Mouse (Mus musculus): ENCODE measurements around the gene Sfxn5.

The Sfxn5 gene

DNA sequence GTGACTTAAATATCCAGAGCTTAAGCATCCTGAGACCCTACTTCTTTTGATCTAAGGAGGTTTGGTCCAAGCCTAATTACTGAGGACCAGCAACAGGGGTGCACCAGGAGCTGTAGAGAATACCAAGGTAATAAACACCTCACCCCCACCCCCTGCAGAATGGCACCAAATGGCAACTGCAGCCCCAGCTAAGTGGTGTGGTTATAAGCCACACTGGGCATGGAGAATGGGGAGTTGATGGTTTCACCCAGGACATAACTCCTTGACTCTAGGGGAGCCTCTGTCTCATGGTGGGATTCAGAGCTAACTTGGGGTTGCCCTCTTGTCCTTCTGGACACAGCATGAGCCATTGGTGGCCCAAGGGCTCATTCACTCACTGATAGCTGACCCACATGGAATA is 1.0 kb upstream of the Sfxn5 start:
- no peak for DNase-seq (ENCODE audit: low read depth, low spot score)

DNA sequence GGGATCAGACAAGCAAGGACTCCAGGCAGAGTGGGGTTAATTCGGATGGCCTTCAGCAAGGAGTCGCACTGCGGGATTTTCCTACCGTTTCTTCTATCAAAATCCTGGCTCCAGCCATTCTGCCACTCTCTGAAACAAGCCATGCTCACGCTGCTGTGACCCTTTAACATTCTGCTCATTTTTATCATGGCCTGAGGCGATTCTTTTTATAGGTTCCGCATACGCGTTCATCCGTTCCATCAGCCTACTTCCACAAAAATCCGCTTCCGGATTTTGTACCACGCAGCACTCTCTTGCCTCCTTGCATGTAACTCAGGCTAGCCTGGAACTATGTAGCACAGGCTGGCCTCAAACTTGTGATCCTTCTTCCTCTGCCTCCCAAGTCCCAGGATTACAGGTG is 510 bp upstream of the Sfxn5 start:
- DNase-seq (ENCODE audit: low read depth, low spot score), result peak; percentile 47

DNA sequence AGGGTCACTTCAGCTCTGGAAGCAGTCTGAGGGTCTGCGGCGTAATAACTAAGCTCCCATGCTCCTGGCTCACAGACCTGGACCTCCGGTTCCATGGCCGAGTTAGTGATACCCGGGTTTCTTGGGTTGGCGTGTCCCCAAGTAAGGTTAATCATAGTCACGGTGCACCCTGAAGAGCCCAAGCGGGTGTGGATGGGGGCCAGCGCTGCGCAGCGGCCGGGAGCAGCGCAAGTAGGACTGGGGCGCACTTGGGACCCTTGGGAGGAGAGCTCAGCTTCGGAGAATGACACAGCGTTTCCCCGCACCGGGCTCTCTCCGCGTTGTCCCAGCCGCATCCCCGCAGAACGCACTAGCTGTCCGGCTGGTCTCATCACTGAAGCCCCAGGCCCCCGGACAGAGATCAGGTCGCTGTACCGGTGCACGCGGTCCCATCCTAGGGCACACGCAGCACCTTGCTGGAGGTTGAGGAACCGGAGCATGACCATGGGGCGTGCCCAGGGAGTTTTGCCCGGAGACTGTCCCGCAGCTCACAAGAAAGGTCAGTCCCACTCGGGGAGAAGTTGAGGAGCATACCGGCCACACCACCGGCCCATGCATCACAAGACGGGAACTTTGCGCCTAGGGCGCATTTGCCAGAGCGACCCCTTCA is 747 bp downstream of the Sfxn5 start:
- no peak for DNase-seq (ENCODE audit: low read depth, low spot score)

DNA sequence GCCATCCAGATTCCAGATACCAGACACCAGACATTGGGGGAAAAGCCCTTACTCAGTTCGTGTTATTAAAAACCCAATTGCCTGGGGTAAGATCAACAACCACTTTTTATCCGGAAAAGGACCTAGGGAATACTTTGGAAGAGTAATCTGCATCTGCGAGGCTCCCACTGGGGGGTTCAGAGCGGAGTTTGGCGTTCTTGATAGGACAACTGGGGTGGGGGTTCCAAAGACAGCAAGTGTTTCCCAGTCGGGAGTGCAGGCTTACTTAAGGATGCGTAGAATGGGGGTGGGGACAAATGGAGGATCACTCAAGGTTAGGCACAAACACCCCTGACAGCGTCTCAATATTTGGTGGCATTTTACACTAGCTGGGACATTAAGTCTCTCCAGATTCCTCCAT is 1.5 kb downstream of the Sfxn5 start:
- DNase-seq (ENCODE audit: low read depth, low spot score), result no peak

DNA sequence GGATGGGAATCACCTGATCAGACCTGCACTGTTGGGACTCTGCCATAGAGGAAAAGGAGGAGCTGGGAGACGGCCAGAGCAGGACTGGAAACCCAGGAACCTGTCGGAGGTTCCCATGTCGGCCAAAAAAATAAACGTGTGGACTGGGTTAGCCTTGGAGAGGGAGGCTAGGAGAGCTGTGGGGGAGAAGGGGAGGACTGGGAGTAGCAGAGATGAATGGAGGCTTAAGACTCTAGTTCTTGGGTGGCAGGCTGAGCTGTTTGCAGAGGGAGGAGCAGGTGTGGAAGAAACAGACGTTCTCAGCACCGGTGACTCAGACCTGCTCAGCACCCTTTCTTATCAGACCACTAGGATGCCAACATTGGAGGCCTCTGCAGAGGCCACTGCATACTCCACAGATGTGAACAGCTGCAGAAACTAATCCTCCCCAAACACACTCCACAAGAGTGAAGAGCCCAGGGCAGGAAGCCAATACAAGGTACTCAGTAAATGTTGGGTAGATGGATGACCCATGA is 1.9 kb downstream of the Sfxn5 start:
- DNase-seq (ENCODE audit: low read depth, low spot score), result no peak

DNA sequence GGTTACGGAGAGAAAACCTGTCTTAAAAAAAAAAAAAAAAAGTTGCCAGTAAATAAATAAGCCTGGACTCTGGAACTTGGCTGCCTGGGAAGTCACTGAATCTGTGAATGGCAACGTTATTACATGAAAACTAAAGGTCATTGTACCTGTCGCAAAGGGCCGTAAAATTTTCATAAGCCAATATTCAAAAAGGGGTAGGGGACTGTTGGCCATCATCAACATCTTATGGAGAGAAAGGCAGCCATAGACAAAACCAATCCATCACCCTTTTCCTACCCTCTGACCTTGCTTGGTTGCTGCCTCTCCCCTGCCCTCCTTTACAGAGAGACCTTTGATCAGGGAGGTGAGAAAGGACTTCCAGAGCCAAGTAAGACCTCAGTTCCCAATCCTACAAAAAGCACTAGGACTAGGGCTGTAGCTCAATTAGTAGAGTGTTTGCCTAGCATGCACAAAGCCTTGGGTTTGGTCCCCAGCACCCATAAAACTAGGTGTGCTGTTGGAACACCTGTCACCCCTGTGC is 3.5 kb downstream of the Sfxn5 start:
- no peak for DNase-seq (ENCODE audit: low read depth, low spot score)

DNA sequence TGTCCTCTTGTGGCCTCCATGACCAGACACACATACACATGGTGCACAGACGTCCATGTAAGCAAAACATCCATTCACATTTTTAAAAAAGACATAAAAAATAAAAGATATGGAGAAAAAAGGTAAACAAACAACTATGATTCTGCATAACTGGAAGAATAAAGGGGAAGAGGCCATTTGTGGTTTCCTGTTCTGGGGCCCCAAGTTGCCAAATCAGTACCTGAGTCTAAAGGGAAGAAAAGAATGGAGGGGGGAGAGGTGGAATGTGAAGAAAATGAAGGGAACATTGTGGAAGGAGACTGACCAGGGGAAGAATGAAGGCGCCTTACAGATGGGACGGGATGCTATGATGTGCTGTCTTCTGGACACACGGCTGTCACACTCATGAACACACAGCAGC is 6.7 kb downstream of the Sfxn5 start:
- no peak for DNase-seq (ENCODE audit: low read depth, low spot score)

DNA sequence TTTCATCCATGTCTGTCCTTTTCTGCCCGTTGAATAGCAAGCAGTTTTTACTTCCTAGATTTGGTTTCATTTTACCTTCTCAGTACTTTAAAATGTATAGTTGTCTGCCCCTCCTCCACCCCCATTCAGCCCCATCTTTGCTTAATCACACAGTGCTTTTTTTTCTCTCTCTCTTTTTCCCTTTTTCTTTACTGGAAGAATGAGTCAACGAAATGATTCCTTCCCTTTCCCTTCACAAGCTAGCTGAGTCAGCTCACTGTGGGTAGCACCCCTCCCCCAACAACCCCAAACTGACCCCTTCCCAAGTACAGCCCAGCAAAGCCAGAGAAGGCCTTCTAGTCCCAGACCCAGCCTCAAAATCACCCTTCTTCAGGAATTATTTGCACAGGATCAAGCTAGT is 8.1 kb downstream of the Sfxn5 start:
- no peak for DNase-seq (ENCODE audit: low read depth, low spot score)

DNA sequence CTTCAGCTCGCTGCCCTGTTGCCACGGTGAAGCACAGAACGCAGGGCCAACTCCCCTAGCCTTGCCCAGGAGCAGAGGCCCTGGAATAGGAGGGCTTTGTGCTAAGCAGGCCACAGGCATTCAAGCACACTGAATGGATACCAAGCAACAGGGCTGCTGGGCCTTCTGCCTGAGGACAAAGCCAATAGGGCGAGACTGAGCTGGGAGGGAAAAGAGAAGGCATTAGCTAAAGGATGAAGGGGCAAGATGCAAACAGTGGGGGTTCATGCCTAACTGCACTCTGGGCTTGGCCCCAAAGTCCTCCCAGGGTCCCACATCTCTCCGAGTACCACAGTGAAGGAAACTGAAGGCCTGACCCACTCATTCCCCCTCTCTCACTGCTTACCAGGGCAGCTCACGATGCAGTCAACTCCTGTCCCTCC is 12.8 kb downstream of the Sfxn5 start:
- no peak for DNase-seq (ENCODE audit: low read depth, low spot score)

DNA sequence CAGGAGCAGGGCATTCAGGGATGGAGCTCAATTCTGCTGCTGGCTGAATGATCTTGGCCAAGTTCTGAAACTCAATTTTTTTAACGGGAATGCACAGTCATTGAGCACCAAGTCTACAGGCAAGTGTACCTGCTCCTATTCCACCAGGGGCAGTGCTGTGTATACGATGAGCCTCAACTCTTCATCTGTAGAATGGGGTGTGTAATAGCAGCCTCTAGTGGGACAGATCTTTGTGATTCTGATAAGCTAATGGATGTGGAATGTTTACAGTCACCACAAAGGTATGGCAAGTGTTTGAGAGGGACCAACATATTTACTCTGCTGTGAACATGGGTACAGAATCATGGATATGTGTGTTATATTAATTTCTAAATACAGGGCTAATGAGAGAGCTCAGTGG is 17.0 kb downstream of the Sfxn5 start:
- DNase-seq (ENCODE audit: low read depth, low spot score), result peak; percentile 48

DNA sequence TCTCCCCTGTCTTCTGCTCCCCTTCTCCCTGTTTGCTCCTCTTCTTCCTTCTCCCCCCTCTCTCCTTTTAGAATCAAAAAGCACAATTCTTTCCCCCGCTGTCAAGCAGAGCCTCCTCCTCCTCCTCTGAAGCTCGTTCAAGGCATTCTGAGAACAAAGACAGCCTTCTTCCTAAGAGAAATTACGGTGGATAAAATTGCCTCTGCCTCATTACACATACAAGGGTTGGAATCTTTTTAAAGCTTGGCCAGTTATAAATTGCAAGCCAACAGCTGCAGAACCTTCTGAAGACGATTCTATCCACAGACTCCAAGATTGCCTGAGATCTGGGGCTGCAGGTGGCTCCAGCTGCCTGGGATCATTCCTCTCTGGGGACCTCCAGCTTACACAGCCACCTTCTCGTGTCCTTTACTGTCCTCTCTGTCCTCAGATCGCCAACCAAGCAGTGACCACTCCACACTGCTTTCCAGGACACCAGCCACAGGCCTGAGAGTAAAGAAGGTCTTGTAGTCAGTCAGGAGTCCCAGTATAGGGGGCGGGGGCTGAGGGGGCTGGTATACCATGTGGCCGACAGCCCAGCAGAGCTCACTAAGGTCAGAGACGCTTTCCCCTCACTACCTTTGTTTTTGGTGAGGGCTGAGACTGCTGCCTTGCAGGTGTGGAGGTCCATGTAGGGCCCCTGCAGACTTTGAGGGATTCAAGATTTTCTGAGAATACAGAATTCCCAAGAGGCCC is 19.0 kb downstream of the Sfxn5 start:
- DNase-seq (ENCODE audit: low read depth, low spot score), result no peak

DNA sequence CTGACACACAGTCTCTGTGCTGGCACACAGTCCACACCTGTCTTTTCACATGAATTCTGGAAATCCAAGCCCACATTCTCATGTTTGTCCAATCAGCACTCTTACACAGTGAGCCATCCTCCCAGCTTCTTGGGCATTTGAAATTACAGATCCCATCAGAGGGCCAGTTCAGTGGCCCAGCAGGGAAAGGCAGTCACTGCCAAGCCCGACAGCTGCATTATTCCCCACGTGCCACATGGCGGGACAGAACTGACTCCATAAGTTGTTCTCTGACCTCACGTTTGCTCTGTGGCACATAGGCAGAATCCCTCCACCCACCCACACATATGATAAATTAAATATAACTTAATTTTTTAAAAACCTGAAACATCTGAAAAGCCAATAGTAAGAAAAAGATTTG is 25.3 kb downstream of the Sfxn5 start:
- DNase-seq (ENCODE audit: low read depth, low spot score), result no peak

DNA sequence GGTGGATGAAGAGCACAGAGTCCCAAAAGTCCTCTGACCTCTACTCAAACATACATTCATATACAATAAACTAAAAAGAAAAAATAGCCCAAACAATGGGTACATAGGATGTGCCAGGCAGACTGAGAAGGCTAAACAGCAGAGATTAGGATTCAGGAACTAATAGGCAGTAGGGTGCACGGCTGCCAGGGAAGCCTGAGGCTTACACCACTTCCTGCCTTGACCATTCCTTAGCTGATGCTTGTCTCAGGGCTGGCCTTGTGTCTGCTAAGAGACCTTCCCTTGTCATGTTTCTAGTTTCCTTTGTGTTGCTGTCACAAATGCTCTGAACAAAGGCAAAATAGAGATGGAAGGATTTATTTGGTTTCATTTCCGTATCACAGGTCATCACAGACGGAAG is 26.8 kb downstream of the Sfxn5 start:
- no peak for DNase-seq (ENCODE audit: low read depth, low spot score)

DNA sequence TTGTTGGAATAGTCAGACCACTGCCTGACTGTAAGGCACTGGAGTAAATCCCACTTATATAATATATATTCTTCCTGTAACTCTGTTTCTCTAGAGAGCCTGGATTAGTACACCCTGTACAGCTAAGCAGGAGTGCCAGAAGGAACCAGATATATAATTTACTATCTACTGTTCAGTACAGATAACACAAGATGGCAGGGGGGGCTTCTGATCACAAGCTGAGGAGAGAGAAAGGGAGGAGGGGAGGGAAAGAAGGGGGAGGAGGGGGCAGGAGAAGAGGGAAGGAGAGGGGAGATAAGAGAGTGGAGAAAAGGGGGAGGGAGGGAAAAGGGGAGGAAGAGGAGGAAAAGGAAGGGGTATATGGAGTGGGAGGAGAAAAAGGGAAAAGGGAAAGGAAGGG is 27.4 kb downstream of the Sfxn5 start:
- no peak for DNase-seq (ENCODE audit: low read depth, low spot score)

DNA sequence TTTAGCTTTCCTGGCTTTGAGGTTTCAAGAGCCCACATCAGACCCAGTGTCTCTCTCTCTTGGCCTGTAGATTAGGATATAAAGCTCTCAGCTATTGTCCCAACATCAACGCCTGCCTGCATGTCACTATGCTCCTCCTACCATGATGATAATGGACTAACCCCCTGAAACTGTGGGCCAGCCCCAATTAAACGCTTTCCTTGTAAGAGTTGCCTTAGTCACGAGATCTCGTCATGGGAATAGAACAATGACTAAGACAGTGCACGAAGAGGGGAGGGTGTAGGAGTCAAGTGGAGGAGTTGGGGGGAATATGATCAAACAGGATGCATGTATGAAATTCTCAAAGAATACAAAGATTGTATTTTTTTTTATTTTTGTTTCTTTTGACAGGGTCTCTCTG is 28.3 kb downstream of the Sfxn5 start:
- no peak for DNase-seq (ENCODE audit: low read depth, low spot score)

DNA sequence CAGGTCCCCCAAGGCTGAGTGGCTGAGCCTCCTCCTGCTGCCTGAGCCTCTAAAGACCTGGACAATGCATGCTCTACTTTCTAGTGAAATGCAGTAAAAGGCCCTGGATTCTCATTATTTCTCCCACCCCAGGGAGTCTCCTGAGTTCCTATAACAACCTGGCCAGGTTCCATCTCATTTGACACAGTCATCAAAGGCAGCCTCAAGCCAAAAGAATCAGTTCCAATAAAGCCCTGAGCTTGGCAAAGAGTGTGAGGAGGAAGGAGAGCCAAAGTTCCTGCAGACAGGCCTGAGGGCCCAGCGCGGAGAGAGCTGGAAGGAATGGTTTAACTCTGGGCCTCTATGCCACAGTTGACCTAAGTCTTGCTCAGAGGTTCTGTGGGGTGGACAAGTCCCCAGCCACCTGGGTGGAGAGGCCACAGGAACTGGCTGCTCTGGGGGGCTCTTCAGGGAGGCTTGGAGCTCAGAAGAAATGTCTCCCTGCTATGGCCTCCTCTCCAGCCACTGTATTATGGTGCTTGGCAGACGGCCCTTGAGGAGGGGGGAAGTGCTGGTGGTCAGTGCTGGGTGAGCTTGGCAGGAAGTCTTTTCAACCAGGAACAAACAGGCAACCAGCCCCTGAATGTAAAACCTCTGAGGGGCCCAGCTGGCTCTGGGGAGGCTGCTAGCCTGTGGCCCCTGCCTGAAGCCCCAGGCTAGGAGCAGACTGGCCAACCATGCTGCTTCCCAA is 30.7 kb downstream of the Sfxn5 start:
- no peak for DNase-seq (ENCODE audit: low read depth, low spot score)

DNA sequence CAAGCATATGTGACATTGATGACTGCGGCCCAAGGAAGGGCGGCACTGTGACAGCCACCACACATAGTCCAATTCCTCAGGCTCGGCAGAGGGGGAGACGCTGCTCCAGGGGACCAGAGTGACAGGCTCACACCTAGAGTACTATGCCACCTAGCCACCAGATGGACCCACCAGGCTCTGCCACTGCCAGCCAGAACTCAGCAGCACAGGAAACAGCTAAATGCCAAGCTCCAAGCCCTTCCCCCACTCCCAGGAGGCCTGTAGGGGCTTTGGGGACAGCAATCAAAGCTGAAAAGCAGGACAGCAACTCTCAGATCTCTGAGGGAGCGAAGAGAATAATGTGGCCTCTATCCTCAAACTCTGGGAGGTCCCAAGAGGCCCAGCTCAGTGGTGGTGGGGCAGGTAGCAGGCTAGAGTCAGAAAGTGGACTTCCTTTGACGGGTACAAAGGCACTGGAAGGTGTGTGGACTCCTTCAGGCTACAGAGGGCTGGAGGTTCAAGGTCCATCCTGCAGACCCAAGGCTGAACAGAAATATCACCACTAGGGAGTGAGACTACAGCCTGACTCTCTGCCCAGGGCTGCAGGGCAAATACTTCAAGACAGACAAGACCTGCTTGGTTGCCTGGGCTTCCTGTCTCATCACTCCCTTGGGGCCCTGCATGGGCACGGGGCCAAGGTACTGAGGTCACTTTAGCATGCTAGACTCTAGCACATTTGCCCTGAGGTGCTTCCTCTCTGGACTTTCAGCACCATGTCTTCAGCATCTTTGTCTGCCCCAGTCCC is 37.6 kb downstream of the Sfxn5 start:
- no peak for DNase-seq (ENCODE audit: low read depth, low spot score)

DNA sequence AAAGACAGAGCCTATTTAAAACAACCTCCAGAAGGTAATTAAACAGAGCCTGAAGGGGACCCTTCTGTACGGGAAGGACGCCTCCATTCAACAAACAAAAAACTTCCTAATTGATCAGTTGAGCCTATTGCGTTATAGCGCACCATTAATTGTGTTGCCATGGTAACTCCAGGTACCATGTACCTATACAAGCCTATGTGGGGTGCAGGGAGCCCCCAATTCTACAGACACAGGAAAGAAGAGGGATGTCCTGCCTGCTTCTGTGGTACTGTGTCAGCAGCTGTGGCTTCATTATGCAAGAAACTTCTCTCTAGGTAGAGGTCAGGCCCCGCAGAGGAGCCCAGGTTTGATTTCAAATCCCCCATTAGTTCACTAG is 39.2 kb downstream of the Sfxn5 start:
- no peak for DNase-seq (ENCODE audit: low read depth, low spot score)

DNA sequence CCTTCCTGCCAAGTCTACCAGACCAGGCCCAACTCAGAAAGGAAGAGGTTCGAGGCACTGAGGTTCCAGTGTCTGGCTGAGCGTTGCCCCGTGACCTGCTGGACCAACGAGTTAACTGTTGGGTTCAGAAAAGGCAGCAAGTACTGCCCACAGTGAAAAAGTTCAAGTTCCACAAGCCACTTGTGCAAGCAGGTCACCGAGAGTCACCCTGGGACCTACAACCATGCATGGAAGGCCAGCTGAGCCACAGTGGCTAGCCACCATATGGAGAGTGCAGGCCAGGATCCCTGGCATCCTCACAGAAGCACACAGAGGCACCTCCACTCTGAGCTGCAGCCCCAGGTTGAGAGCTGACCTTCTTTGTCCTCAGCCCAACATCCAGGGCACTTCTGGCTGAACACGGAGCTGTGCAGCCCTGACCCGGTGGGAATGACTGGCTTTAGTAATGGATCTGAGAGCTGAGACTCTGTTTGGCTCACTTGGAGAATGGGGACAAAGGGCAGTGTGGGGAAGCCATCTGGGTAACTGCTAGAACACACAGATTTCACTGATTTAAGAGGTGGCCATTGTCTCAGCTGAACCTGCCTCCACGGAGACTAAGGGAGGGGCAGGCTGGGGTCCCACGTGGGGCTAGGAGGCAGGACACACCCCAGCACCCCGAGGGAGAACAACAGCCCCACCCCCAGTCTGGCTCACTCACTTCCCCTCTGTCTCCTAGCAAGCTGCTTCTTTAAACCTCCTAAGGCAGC is 39.8 kb downstream of the Sfxn5 start:
- DNase-seq (ENCODE audit: low read depth, low spot score), result peak; percentile 32

DNA sequence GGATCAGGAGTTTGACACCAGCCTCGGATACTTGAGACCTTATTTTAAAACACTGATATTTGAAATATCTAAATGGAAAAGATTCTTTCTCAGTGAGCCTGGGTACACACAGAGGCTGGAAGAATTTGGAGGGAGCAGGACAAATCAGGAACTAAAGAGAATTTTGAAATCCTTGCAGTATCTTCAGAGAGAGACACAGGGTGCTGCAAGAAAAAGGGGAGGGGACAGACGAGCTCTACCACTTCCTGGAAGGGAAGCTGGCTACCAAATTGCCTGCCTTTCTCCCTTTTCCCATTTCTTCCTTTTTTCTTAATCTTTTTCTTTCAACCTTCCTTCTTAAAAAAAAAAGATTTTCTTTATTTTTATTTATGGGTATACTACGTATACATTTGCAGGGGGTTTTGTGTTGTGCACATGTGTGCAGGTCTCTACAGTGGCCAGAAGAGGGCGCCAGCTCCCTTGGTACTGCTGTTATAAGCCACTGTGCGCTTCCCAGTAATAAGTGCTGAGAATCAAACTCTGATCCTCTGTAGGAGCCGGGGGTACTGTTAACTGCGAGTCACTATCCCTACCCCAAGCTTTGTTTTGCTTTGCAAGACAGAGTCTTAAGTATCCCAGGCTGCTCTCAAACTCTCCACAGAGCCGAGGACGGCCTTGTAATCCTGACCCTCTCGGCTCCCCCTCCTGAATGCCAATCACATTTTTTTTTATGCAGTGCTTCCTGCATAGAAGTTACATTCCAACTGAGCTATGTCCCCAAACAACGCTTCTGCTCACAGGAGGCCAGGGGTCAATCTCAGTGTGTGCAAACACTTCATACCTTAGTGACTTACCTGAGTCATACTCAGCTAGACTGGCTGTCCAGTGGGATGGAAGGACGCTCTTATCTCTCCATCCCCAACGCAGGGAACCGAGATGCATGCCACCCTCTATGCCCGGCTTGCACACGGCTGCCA is 42.1 kb downstream of the Sfxn5 start:
- DNase-seq (ENCODE audit: low read depth, low spot score), result peak; percentile 65

Data from ZHBTc4 (cell line).